Mouse (Mus musculus) MEL (cell line): Measurements from ENCODE around the gene Plcg1. TPM values are rescaled to one million over a fixed set of nuclear protein-coding genes. Genes with fewer than 3 reads are reported as not detected.

Experiments
- DNase-seq: peaks from one replicate; pipeline ENCODE4 v3.0.0; 2011; ENCODE audit warnings: low read depth, low spot score
- H3K27ac ChIP-seq: 2 replicates; pipeline ENCODE4 v1.5.1; 2012; ENCODE audit warnings: low read depth, mild to moderate bottlenecking, control low read depth, low read length, moderate library complexity; ENCODE audit not compliant: control insufficient read depth
- H3K27me3 ChIP-seq, 2 experiments: fragments of 150-350 bp in 1 of 2; sonication (generic) in 1 of 2; 2 replicates each; pipeline ENCODE4 v1.6.1; 2012; ENCODE audit warnings: low read length in 2 of 2, mild to moderate bottlenecking in 2 of 2, improper control_type of control experiment in 1 of 2, moderate library complexity in 1 of 2; ENCODE audit not compliant: insufficient read depth in 2 of 2, control insufficient read depth in 1 of 2
- H3K36me3 ChIP-seq, 2 experiments: 2 replicates each; pipeline ENCODE4 v1.6.1; 2012 to 2014; ENCODE audit warnings: low read length in 2 of 2, improper control_type of control experiment in 1 of 2, inconsistent platforms in 1 of 2, mild to moderate bottlenecking in 1 of 2; ENCODE audit not compliant: insufficient read depth in 2 of 2, control insufficient read depth in 1 of 2
- H3K4me1 ChIP-seq, 2 experiments: fragments of 150-350 bp in 1 of 2; sonication (generic) in 1 of 2; 2 replicates each; pipeline ENCODE4 v1.6.1; 2012; ENCODE audit warnings: low read length in 2 of 2, improper control_type of control experiment in 1 of 2, mild to moderate bottlenecking in 1 of 2; ENCODE audit not compliant: insufficient read depth in 2 of 2, control insufficient read depth in 1 of 2
- H3K4me3 ChIP-seq, 2 experiments: fragments of 150-350 bp in 1 of 2; sonication (generic) in 1 of 2; 2 replicates each; pipeline ENCODE4 v1.5.1; 2012; ENCODE audit warnings: low read depth in 2 of 2, low read length in 2 of 2, mild to moderate bottlenecking in 2 of 2, moderate library complexity in 2 of 2, control low read depth in 1 of 2, improper control_type of control experiment in 1 of 2; ENCODE audit not compliant: control insufficient read depth in 1 of 2, insufficient read depth in 1 of 2
- H3K79me2 ChIP-seq: 2 replicates; pipeline ENCODE4 v1.6.1; 2012; ENCODE audit warnings: mild to moderate bottlenecking, low read length, moderate library complexity; ENCODE audit not compliant: control insufficient read depth, poor library complexity, insufficient read depth
- H3K9ac ChIP-seq: 2 replicates; pipeline ENCODE4 v1.6.1; 2012; ENCODE audit warnings: low read depth, mild to moderate bottlenecking, control low read depth, low read length, moderate library complexity; ENCODE audit not compliant: control insufficient read depth, poor library complexity, severe bottlenecking
- H3K9me3 ChIP-seq: fragments of 150-350 bp; sonication (generic); replicated peaks from 2 replicates; pipeline ENCODE4 v1.6.1; 2012; ENCODE audit warnings: mild to moderate bottlenecking, low read length, improper control_type of control experiment, moderate library complexity; ENCODE audit not compliant: insufficient read depth
- CHD1 ChIP-seq: IDR thresholded peaks from 2 replicates; pipeline ENCODE4 v1.6.1; 2012; ENCODE audit warnings: low read depth, mild to moderate bottlenecking, inconsistent platforms, low read length, improper control_type of control experiment
- E2F4 ChIP-seq: IDR thresholded peaks from 2 replicates; pipeline ENCODE4 v1.6.1; 2011; ENCODE audit warnings: low read depth, low read length, improper control_type of control experiment, borderline replicate concordance
- EP300 ChIP-seq, 2 experiments: IDR thresholded peaks; 2 replicates each; pipeline ENCODE4 v1.6.1; 2011; ENCODE audit warnings: improper control_type of control experiment in 2 of 2, low read length in 2 of 2, low read depth in 1 of 2, mild to moderate bottlenecking in 1 of 2
- GABPA ChIP-seq: IDR thresholded peaks from 2 replicates; pipeline ENCODE4 v1.6.1; 2012; ENCODE audit warnings: low read depth, mild to moderate bottlenecking, inconsistent platforms, low read length, improper control_type of control experiment, moderate library complexity
- GATA1 ChIP-seq: IDR thresholded peaks from 2 replicates; pipeline ENCODE4 v1.6.1; 2011; ENCODE audit warnings: low read depth, low read length, improper control_type of control experiment
- HCFC1 ChIP-seq: IDR thresholded peaks from 2 replicates; pipeline ENCODE4 v1.6.1; 2012; ENCODE audit warnings: low read depth, mild to moderate bottlenecking, inconsistent platforms, low read length, improper control_type of control experiment, moderate library complexity
- KAT2A ChIP-seq: conservative IDR thresholded peaks from 2 replicates; pipeline ENCODE4 v1.6.1; 2012; ENCODE audit warnings: low read depth, low read length, improper control_type of control experiment, inconsistent platforms
- MAFK ChIP-seq: IDR thresholded peaks from 2 replicates; pipeline ENCODE4 v1.6.1; 2011; ENCODE audit warnings: low read depth, mild to moderate bottlenecking, low read length, improper control_type of control experiment, borderline replicate concordance
- MAX ChIP-seq: IDR thresholded peaks from 2 replicates; pipeline ENCODE4 v1.6.1; 2011; ENCODE audit warnings: low read length, improper control_type of control experiment
- NRF1 ChIP-seq: IDR thresholded peaks from 2 replicates; pipeline ENCODE4 v1.6.1; 2014; ENCODE audit warnings: low read depth, mild to moderate bottlenecking, inconsistent platforms, low read length, improper control_type of control experiment, moderate library complexity; ENCODE audit not compliant: poor library complexity, insufficient read depth, severe bottlenecking
- POLR2AphosphoS2 ChIP-seq: IDR thresholded peaks from 2 replicates; pipeline ENCODE4 v1.6.1; 2011; ENCODE audit warnings: low read length, improper control_type of control experiment
- POLR2AphosphoS5 ChIP-seq: IDR thresholded peaks from 2 replicates; pipeline ENCODE4 v1.6.1; 2012; ENCODE audit warnings: low read depth, borderline replicate concordance, mild to moderate bottlenecking, inconsistent platforms, low read length, moderate library complexity, mixed read lengths
- SIN3A ChIP-seq: IDR thresholded peaks from 2 replicates; pipeline ENCODE4 v1.6.1; 2012; ENCODE audit warnings: low read length, improper control_type of control experiment, inconsistent platforms
- SMC3 ChIP-seq: IDR thresholded peaks from 2 replicates; pipeline ENCODE4 v1.6.1; 2011; ENCODE audit warnings: low read depth, low read length, improper control_type of control experiment
- TAL1 ChIP-seq: IDR thresholded peaks from 2 replicates; pipeline ENCODE4 v1.6.1; 2012; ENCODE audit warnings: mild to moderate bottlenecking, inconsistent platforms, low read length, moderate library complexity, mixed read lengths
- ZC3H11A ChIP-seq: IDR thresholded peaks from 2 replicates; pipeline ENCODE4 v1.6.1; 2012; ENCODE audit warnings: low read depth, mild to moderate bottlenecking, inconsistent platforms, low read length, improper control_type of control experiment
- ZKSCAN1 ChIP-seq: IDR thresholded peaks from 2 replicates; pipeline ENCODE4 v1.6.1; 2012; ENCODE audit warnings: low read depth, mild to moderate bottlenecking, inconsistent platforms, low read length, improper control_type of control experiment, moderate library complexity
- ZNF384 ChIP-seq: IDR thresholded peaks from 2 replicates; pipeline ENCODE4 v1.6.1; 2012; ENCODE audit warnings: low read depth, mild to moderate bottlenecking, inconsistent platforms, low read length, improper control_type of control experiment
- polyA plus RNA-seq, 2 experiments: library from polyadenylated mRNA; stranded (reverse) in 1 of 2; unstranded in 1 of 2; fragments of >175 nt in 1 of 2; fragments of >200 nt in 1 of 2; gene quantifications; 2 replicates each; pipeline versions ENCODE4 v1.2.1 to v1.2.4; 2012; ENCODE audit warnings: low replicate concordance in 2 of 2, low read depth in 1 of 2; ENCODE audit not compliant: insufficient read length in 2 of 2, insufficient read depth in 1 of 2, missing spikeins in 1 of 2
- total RNA-seq: library from RNA; depleted of rRNA; stranded (reverse); fragments of 300-350 nt; gene quantifications from 2 replicates; pipeline ENCODE4 v1.2.3, GENCODE M21; 2012

Gene Plcg1
- total and polyA plus RNA-seq, 3 experiments = 15.4 to 27.5 TPM; not detected in 1

DNA sequence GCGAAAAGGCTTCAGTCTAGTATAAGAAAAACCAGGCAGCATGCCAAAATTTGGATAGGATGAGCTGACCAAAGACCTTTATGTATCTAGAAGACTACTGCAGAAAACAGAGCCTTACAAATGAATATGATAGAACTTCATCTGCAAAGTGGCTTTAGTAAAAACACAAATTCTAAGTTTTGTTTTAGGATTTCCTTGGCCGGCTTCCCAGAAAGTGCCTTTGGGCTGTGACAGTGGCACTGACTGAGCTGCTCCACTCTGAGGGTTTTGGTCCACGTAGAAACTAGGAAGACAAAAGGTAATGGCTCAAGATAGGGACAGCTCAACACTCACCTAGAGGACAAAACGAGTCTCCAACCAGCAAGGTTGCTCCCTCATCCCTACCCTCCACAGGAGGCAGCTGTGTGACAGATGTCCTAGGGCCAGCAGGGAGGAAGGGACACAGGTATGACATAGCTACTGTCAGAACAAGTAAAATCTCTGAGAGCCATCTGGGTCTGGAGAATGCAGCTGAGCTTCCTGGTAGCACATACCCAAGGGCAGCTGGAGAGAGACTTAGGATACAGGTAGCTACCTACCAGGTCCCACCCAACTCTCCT lies 37.1 kb downstream of the Plcg1 start:
- no peak overlapping the region for H3K27ac ChIP-seq
- H3K36me3 ChIP-seq = peaks cover 0 to 11% of the 10 kb centered on the region in 2 experiments; a peak in 2 of 4 replicates
- no peak overlapping the region for H3K9ac ChIP-seq
- no peak overlapping the region for H3K4me3 ChIP-seq
- DNase-seq = no peak
- H3K9me3 ChIP-seq = no peaks in the 10 kb centered on the region
- peaks cover 6 to 16% of the 10 kb centered on the region in 2 experiments for H3K4me1 ChIP-seq
- H3K27me3 ChIP-seq = no peaks in the 10 kb centered on the region
- H3K79me2 ChIP-seq = no peaks in the 10 kb centered on the region
- TF ChIP-seq ZKSCAN1 = no peak
- TF ChIP-seq KAT2A = no peak
- TF ChIP-seq EP300 (IDR thresholded peaks at IDR 0.05; ENCODE audit: low read depth in 1 of 2, low read length in 2 of 2) = no peak
- TF ChIP-seq NRF1 = no peak
- no peak for TF ChIP-seq POLR2AphosphoS5
- TF ChIP-seq POLR2AphosphoS2 = no peak
- no peak for TF ChIP-seq GATA1
- no peak for TF ChIP-seq CHD1
- no peak for TF ChIP-seq SMC3
- no peak for TF ChIP-seq SIN3A
- TF ChIP-seq ZNF384 = no peak
- TF ChIP-seq E2F4 = no peak
- no peak for TF ChIP-seq ZC3H11A
- TF ChIP-seq MAFK = no peak
- TF ChIP-seq MAX = no peak
- no peak for TF ChIP-seq HCFC1
- TF ChIP-seq TAL1 = no peak

DNA sequence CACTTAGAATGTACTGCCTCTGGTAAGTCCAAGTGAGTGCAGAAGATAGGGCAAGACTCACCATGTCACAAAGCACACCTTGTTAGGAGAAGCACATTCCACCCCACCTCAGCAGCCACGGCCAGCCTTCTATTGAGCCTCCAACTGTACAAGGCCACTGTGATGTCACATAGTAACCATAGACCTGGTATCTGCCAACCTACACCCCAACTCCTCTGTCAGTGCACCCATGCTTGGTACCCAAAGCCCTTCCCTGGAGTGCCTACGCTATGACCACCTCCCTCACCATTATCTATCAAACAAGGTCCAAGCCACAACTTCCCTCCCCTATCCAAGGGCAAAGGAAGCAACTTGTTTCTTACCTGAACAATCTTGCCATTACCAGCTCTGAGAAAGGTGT lies 37.9 kb downstream of the Plcg1 start:
- no peak for DNase-seq
- no peak overlapping the region for H3K9ac ChIP-seq
- no peaks in the 10 kb centered on the region for H3K79me2 ChIP-seq
- H3K27me3 ChIP-seq = no peaks in the 10 kb centered on the region
- H3K36me3 ChIP-seq = peaks cover 0 to 8% of the 10 kb centered on the region in 2 experiments; a peak in 2 of 4 replicates
- H3K9me3 ChIP-seq = no peaks in the 10 kb centered on the region
- peaks cover 3 to 10% of the 10 kb centered on the region in 2 experiments; a peak in 3 of 4 replicates for H3K4me1 ChIP-seq
- no peak for TF ChIP-seq GABPA
- no peak for TF ChIP-seq SIN3A
- TF ChIP-seq ZKSCAN1 = no peak
- TF ChIP-seq, all 39 proteins: peak for 0
- Histone ChIP-seq H3K27ac (no peak overlapping the region), H3K4me3 (no peak overlapping the region)
